Mouse (Mus musculus): ENCODE measurements around the gene Tle6. TPM values are rescaled to one million over a fixed set of nuclear protein-coding genes. Genes with fewer than 3 reads are reported as not detected.

The Tle6 gene
- polyA plus RNA-seq, 1 experiment from 2014 or later: 3.5 TPM

DNA sequence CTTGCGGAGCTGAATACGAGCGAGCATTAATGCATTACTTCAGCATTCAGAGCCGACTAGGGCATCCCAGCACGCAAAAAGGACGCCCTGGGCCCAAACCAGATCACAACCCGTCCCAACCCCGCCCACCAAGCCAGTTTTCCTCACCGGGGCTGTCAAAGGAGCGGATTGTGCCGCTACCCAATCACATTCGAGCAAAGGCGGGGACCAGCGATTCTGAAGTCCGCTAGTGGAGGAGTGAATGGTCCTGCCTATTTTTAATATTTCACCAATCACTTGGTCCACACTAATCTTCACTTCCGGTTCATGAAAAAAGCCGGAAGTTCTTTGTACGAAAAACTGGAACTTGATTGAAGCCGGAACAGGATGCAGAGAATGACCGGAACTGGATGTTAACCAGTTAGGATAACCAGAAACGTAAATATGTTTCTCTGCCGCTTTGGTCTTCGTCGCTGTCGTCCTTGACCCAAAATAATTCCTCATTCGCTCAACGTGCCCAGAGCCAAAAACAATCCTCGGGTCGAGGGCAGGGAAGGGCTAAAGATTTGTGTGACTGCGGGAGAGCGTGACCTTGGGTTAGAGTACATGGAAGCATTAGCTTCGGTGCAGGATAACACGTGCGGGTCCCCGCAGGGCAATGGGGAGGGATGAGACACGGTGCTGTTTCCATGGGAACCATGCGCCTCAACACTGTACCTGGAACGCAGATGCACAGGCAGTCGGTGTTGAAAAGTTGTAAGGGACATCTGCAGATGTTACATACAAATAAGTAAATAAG is 5.3 kb upstream of the Tle6 start, which contains the start of gene BC025920:
TSS of gene BC025920 (plus strand) at position 297 of the 778 bp plus-strand sequence.
- peak within 1 kb of the TSS; percentile 67 for H3K4me3 ChIP-seq (replicated peaks; ENCODE audit: low read length)
- ATAC-seq: peak; percentile 89
- peak within 1 kb of the TSS; percentile 99 for H3K4me2 ChIP-seq (ENCODE audit: low read length)
- peaks cover 3% of the 10 kb centered on the region; the same call in 1 of the 2 replicates for H3K27me3 ChIP-seq (replicated peaks; ENCODE audit: control insufficient read depth, insufficient read depth, low read length)
- under 1% methylated on average over 39 of the region's 39 CpGs for WGBS
- no peaks in the 10 kb centered on the region for H3K9me3 ChIP-seq (ENCODE audit: control insufficient read depth, low read length)
- peak within 1 kb of the TSS; percentile 93 for H3K27ac ChIP-seq (ENCODE audit: low read length)
- H3K4me1 ChIP-seq (replicated peaks; ENCODE audit: control insufficient read depth, insufficient read depth, low read length): peaks cover 26% of the 10 kb centered on the region
- no peaks in the 10 kb centered on the region; the same call in 1 of the 2 replicates for H3K36me3 ChIP-seq (ENCODE audit: control insufficient read depth, insufficient read depth)
- peak within 1 kb of the TSS; percentile 71 for H3K9ac ChIP-seq (replicated peaks; ENCODE audit: low read depth, low read length)

DNA sequence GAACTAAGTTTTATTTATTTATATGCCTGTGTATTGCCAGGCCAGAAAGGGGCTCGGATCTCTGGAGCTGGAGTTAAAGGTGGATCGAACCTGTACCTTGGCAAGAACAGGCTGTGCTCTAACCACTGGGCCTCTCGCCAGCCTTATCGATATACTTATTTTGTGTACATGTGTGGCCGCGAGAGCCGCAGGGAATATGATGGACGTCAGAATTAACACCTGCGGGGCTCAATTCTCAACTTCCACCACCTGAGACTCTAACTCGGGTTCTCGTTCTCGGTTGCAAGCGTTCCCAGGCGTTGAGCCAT is 4.7 kb upstream of the Tle6 start:
- Histone ChIP-seq H3K36me3 (ENCODE audit: control insufficient read depth, insufficient read depth) (no peaks in the 10 kb centered on the region; the same call in 1 of the 2 replicates), H3K9ac (replicated peaks; ENCODE audit: low read depth, low read length) (peak overlapping the region; percentile 61), H3K4me1 (replicated peaks; ENCODE audit: control insufficient read depth, insufficient read depth, low read length) (peaks cover 31% of the 10 kb centered on the region), H3K27ac (ENCODE audit: low read length) (peak overlapping the region; percentile 93), H3K4me3 (replicated peaks; ENCODE audit: low read length) (peak overlapping the region; percentile 67), H3K27me3 (replicated peaks; ENCODE audit: control insufficient read depth, insufficient read depth, low read length) (peaks cover 3% of the 10 kb centered on the region; the same call in 1 of the 2 replicates), H3K9me3 (ENCODE audit: control insufficient read depth, low read length) (no peaks in the 10 kb centered on the region), H3K4me2 (ENCODE audit: low read length) (peak overlapping the region; percentile 70)
- 3% methylated on average over 14 of the region's 14 CpGs for whole genome bisulfite sequencing
- peak; percentile 15 for ATAC-seq

DNA sequence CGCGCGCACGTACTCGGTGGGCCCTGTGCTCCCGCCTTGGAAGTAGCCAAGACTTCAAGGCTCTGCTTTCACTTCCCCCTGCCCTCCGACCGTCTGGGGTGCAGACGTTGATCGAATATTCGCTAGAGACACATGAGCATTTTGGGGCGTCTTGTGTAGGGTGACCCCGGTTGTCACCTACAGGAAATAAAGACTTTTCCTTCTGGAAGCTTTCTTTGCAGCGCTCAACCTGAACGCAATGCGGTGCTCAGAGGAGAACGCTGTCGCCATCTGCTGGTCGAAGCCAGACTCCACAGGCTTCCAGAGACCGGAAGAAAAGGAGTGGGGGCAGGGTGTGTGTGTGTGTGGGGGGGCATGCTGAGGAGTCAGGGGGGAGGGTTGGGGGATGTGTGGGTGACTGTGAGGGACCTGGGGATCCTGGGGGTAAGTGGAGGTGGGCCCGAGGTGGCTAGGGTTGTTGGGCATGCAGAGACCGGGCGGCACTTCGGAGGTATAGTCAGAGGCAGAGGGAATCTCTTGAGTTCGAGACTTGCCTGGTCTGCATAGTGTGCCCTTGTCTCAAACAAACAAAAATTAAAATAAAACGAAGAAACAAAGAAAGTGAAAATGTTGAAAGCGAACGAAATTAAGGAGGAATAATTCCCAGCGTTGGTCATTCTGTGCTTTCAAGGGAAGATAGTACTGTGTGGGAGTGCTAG is 4.2 kb upstream of the Tle6 start:
- no peaks in the 10 kb centered on the region for H3K9me3 ChIP-seq (ENCODE audit: control insufficient read depth, low read length)
- peak overlapping the region; percentile 70 for H3K4me2 ChIP-seq (ENCODE audit: low read length)
- peaks cover 33% of the 10 kb centered on the region for H3K4me1 ChIP-seq (replicated peaks; ENCODE audit: control insufficient read depth, insufficient read depth, low read length)
- peak overlapping the region; percentile 93 for H3K27ac ChIP-seq (ENCODE audit: low read length)
- H3K4me3 ChIP-seq (replicated peaks; ENCODE audit: low read length): peak overlapping the region; percentile 67
- peaks cover 3% of the 10 kb centered on the region; the same call in 1 of the 2 replicates for H3K27me3 ChIP-seq (replicated peaks; ENCODE audit: control insufficient read depth, insufficient read depth, low read length)
- H3K9ac ChIP-seq (replicated peaks; ENCODE audit: low read depth, low read length): peak overlapping the region; percentile 61; the same call in 1 of the 2 replicates
- no peaks in the 10 kb centered on the region; the same call in 1 of the 2 replicates for H3K36me3 ChIP-seq (ENCODE audit: control insufficient read depth, insufficient read depth)
- peak; percentile 38 for ATAC-seq
- 17% methylated on average over 29 of the region's 29 CpGs for WGBS

DNA sequence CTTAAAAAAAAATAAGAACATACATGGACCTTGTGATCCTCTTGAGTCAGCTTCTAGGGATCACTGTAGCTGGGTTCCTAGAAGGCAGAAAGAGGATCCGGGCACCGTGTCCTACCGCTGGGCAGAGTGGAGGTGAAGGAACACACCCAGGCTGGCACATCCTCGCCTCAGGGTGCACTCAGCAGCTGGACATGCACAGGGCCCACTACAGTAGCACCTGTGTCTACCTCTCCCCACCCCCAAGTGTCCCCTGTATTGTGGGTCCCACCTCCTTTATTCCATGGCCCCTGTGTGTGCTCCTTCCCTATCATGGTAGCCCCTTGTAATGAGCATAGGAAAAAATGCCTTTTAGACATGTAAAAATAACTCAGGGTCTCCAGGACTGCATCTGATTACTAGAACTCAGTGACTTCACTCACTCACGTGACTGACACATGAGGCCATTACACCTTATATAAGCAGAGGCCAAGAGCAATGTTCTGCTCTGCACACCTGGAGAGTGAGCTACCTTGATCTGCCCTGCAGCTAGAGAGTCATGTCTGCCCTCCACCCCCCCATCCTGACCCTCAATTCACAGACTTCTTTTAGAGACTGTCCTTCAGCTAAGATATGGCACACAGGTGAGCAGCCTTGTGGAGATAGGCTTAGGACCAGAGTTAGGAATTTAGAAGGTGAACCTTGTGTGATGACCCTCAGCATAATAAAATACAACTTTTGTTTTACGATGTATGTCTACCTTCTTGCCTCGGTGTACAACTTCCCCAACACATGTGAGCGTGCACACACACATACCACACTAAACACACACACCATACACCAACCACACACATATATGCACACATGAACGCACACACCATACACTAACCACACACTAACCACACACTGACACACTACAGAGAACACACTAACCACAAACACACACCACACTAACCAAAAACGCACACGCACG is 3.4 kb upstream of the Tle6 start:
- Histone ChIP-seq H3K4me2 (ENCODE audit: low read length) (peak overlapping the region; percentile 39), H3K27ac (ENCODE audit: low read length) (no peak overlapping the region; the same call in 1 of the 2 replicates), H3K9ac (replicated peaks; ENCODE audit: low read depth, low read length) (no peak overlapping the region), H3K4me1 (replicated peaks; ENCODE audit: control insufficient read depth, insufficient read depth, low read length) (peaks cover 33% of the 10 kb centered on the region), H3K4me3 (replicated peaks; ENCODE audit: low read length) (0 out of 2 replicates have a peak overlapping the region, but pooled peaks have one; percentile 8), H3K9me3 (ENCODE audit: control insufficient read depth, low read length) (no peaks in the 10 kb centered on the region), H3K36me3 (ENCODE audit: control insufficient read depth, insufficient read depth) (no peaks in the 10 kb centered on the region; the same call in 1 of the 2 replicates), H3K27me3 (replicated peaks; ENCODE audit: control insufficient read depth, insufficient read depth, low read length) (peaks cover 4% of the 10 kb centered on the region; the same call in 1 of the 2 replicates)
- 84% methylated on average over 12 of the region's 12 CpGs for whole genome bisulfite sequencing
- peak; percentile 1; the same call in 1 of the 2 replicates for ATAC-seq

DNA sequence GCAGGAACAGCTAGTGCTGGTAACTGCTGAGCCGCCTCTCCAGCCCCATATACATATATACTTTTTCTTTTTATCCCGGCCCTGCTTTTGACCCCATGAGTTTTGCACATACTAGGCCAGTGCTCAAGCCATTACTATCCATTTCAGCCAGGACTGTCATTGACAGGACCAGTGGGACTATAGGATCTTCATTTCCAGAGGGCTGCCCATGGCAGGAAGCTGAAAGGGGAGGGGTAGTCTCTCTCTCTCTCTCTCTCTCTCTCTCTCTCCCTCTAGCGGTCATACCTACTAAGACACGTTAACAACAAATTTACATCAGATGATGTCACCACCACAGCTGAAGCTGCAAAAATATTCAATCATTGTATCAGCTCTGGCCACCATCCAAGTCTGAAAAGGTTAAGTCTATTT is 1.9 kb upstream of the Tle6 start:
- WGBS: 20% methylated on average over 4 of the region's 4 CpGs
- Histone ChIP-seq H3K9ac (replicated peaks; ENCODE audit: low read depth, low read length) (no peak overlapping the region), H3K9me3 (ENCODE audit: control insufficient read depth, low read length) (no peaks in the 10 kb centered on the region), H3K4me1 (replicated peaks; ENCODE audit: control insufficient read depth, insufficient read depth, low read length) (peaks cover 34% of the 10 kb centered on the region), H3K4me3 (replicated peaks; ENCODE audit: low read length) (no peak overlapping the region), H3K4me2 (ENCODE audit: low read length) (no peak overlapping the region), H3K27me3 (replicated peaks; ENCODE audit: control insufficient read depth, insufficient read depth, low read length) (peaks cover 10% of the 10 kb centered on the region; the same call in 1 of the 2 replicates), H3K27ac (ENCODE audit: low read length) (no peak overlapping the region), H3K36me3 (ENCODE audit: control insufficient read depth, insufficient read depth) (no peaks in the 10 kb centered on the region)
- no peak for ATAC-seq

DNA sequence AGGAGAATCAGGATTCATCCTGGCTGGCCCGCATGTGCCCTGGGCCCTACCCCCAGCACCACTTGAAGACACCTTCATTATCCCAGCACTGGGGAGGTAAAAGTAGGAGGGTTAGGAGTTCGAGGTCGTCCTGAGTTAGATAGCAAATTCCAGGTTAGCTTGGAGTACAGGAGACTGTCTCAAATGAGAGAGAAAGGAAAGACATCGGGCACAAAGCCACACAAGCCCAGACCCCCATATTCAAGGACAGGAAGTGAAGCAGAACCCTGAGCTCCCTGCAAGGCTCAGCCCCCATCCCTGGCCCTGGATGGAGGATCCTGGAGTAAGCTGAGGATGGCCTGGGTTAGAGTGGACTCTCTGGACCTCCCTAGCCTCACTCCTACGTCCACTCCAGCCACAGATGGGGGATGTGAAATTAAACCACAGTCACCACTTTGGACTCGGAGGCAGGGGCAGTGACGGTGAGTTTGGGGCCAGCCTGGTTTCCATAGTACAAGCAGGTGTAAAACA is 578 bp upstream of the Tle6 start:
- peaks cover 12% of the 10 kb centered on the region; the same call in 1 of the 2 replicates for H3K27me3 ChIP-seq (replicated peaks; ENCODE audit: control insufficient read depth, insufficient read depth, low read length)
- no peaks in the 10 kb centered on the region for H3K36me3 ChIP-seq (ENCODE audit: control insufficient read depth, insufficient read depth)
- H3K27ac ChIP-seq (ENCODE audit: low read length): no peak overlapping the region
- H3K9me3 ChIP-seq (ENCODE audit: control insufficient read depth, low read length): no peaks in the 10 kb centered on the region
- no peak overlapping the region for H3K4me3 ChIP-seq (replicated peaks; ENCODE audit: low read length)
- H3K9ac ChIP-seq (replicated peaks; ENCODE audit: low read depth, low read length): no peak overlapping the region
- whole genome bisulfite sequencing: 18% methylated on average over 7 of the region's 7 CpGs
- H3K4me2 ChIP-seq (ENCODE audit: low read length): peak overlapping the region; percentile 57
- peaks cover 40% of the 10 kb centered on the region for H3K4me1 ChIP-seq (replicated peaks; ENCODE audit: control insufficient read depth, insufficient read depth, low read length)
- no peak for ATAC-seq

DNA sequence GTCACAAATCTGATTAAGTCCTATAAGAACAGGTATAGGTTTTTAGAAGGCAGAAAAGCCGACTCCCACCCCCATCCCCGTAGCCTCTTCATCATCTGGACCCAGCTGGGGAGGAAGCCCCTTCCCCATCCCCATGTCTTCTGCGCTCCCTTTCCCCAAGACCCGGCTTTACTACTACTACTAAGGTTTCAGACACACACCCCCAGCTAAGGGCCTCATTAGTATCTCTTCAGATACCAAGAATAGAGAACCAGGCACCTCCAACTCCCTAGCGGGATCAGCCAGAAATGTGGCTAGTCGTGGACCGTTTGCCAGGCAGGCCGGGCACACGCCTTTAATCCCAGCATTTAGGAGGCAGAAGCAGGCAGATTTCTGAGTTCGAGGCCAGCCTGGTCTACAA is 777 bp downstream of the Tle6 start:
- ATAC-seq: no peak
- Histone ChIP-seq H3K36me3 (ENCODE audit: control insufficient read depth, insufficient read depth) (no peaks in the 10 kb centered on the region), H3K4me3 (replicated peaks; ENCODE audit: low read length) (no peak overlapping the region), H3K4me1 (replicated peaks; ENCODE audit: control insufficient read depth, insufficient read depth, low read length) (peaks cover 46% of the 10 kb centered on the region), H3K27me3 (replicated peaks; ENCODE audit: control insufficient read depth, insufficient read depth, low read length) (peaks cover 19% of the 10 kb centered on the region), H3K4me2 (ENCODE audit: low read length) (no peak overlapping the region), H3K9ac (replicated peaks; ENCODE audit: low read depth, low read length) (no peak overlapping the region), H3K27ac (ENCODE audit: low read length) (no peak overlapping the region), H3K9me3 (ENCODE audit: control insufficient read depth, low read length) (no peaks in the 10 kb centered on the region)
- 51% methylated on average over 10 of the region's 10 CpGs for WGBS

DNA sequence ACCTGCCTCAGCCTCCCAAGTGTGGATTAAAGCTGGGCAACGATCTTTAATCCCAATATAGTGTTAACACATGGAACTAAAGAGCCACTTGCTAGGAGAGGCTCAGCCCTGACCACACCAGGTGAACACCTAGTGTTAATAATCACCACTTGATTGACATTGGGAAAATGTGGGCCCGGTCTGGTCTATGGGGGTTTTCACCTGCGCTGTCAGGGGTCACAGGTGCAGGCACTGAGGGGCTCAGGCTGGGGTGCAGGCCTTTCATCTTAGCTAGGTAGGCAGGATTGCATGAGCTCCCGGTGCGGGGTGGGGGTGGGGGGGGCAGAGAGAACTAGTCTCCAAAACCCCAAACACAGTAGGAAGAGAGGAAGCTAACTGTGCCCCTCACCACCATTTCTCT is 1.2 kb downstream of the Tle6 start:
- peaks cover 43% of the 10 kb centered on the region for H3K4me1 ChIP-seq (replicated peaks; ENCODE audit: control insufficient read depth, insufficient read depth, low read length)

More for the DNA sequence above, 1.2 kb downstream of the Tle6 start:
- Histone ChIP-seq H3K4me3 (replicated peaks; ENCODE audit: low read length) (no peak overlapping the region), H3K36me3 (ENCODE audit: control insufficient read depth, insufficient read depth) (no peaks in the 10 kb centered on the region), H3K27me3 (replicated peaks; ENCODE audit: control insufficient read depth, insufficient read depth, low read length) (peaks cover 21% of the 10 kb centered on the region), H3K9ac (replicated peaks; ENCODE audit: low read depth, low read length) (no peak overlapping the region), H3K27ac (ENCODE audit: low read length) (no peak overlapping the region), H3K4me2 (ENCODE audit: low read length) (no peak overlapping the region), H3K9me3 (ENCODE audit: control insufficient read depth, low read length) (no peaks in the 10 kb centered on the region)
- 81% methylated on average over 5 of the region's 5 CpGs for whole genome bisulfite sequencing
- ATAC-seq: no peak

Data from forebrain, embryonic 16.5 days (tissue).